Mouse (Mus musculus) CH12.LX (cell line): ENCODE data around the gene Dlg2. TPM values are rescaled to one million over a fixed set of nuclear protein-coding genes. Genes with fewer than 3 reads are reported as not detected.

Experiments used
- DNase-seq: peaks from one replicate; pipeline ENCODE4 v3.0.0-alpha.2; 2013; ENCODE audit errors: extremely low read depth
- H3K27ac ChIP-seq: 2 replicates; pipeline ENCODE4 v1.5.1; 2012; ENCODE audit warnings: low read depth, mild to moderate bottlenecking, control low read depth, moderate library complexity; ENCODE audit not compliant: insufficient read depth
- H3K27me3 ChIP-seq: replicated peaks from 2 replicates; pipeline ENCODE3; 2012; ENCODE audit warnings: inconsistent platforms
- H3K36me3 ChIP-seq, 2 experiments: replicated peaks in 1 of 2; 2 replicates each; pipeline versions ENCODE3 to v1.6.1; 2012; ENCODE audit warnings: inconsistent platforms in 1 of 2, low read length in 1 of 2, mild to moderate bottlenecking in 1 of 2, mixed read lengths in 1 of 2, moderate library complexity in 1 of 2; ENCODE audit not compliant: control insufficient read depth in 1 of 2, insufficient read depth in 1 of 2
- H3K4me1 ChIP-seq, 2 experiments: 2 replicates each; pipeline ENCODE4 v1.6.1; 2012; ENCODE audit warnings: inconsistent platforms in 1 of 2, moderate library complexity in 1 of 2; ENCODE audit not compliant: insufficient read depth in 2 of 2, control insufficient read depth in 1 of 2
- H3K4me2 ChIP-seq: 2 replicates; pipeline ENCODE4 v1.6.1; 2012; ENCODE audit warnings: low read depth, mild to moderate bottlenecking, control low read depth; ENCODE audit not compliant: poor library complexity, insufficient read depth, severe bottlenecking
- H3K4me3 ChIP-seq, 3 experiments: fragments of 150-350 bp in 1 of 3; sonication (generic) in 1 of 3; replicated peaks in 1 of 3; 2 replicates each; pipeline versions ENCODE3 to v1.5.1; 2011 to 2012; ENCODE audit warnings: low read depth in 2 of 3, low read length in 2 of 3, mild to moderate bottlenecking in 2 of 3, moderate library complexity in 2 of 3, control low read depth in 1 of 3, improper control_type of control experiment in 1 of 3, inconsistent platforms in 1 of 3, mixed read lengths in 1 of 3; ENCODE audit not compliant: poor library complexity in 1 of 3
- H3K79me2 ChIP-seq: replicated peaks from 2 replicates; pipeline ENCODE4 v1.6.1; 2012; ENCODE audit warnings: mild to moderate bottlenecking, moderate library complexity; ENCODE audit not compliant: control insufficient read depth, poor library complexity, insufficient read depth, severe bottlenecking; ENCODE audit errors: extremely low read depth
- H3K9ac ChIP-seq: 2 replicates; pipeline ENCODE4 v1.6.1; 2012; ENCODE audit warnings: low read depth, mild to moderate bottlenecking, control low read depth, moderate library complexity; ENCODE audit not compliant: insufficient read depth
- H3K9me3 ChIP-seq: replicated peaks from 2 replicates; pipeline ENCODE3; 2012; ENCODE audit warnings: low read length, inconsistent platforms, mixed read lengths
- CHD1 ChIP-seq: IDR thresholded peaks from 2 replicates; pipeline ENCODE4 v1.6.1; 2012; ENCODE audit warnings: low read depth, low read length, improper control_type of control experiment, inconsistent platforms
- CHD2 ChIP-seq: IDR thresholded peaks from 2 replicates; pipeline ENCODE4 v1.6.1; 2011; ENCODE audit warnings: low read length, improper control_type of control experiment
- CTCF ChIP-seq, 2 experiments: IDR thresholded peaks in 1 of 2; conservative IDR thresholded peaks in 1 of 2; 2 replicates each; pipeline ENCODE4 v1.5.1; 2011 to 2012; ENCODE audit warnings: low read depth in 2 of 2, low read length in 2 of 2, improper control_type of control experiment in 1 of 2, inconsistent platforms in 1 of 2, mild to moderate bottlenecking in 1 of 2, moderate library complexity in 1 of 2
- E2F4 ChIP-seq: IDR thresholded peaks from 2 replicates; pipeline ENCODE4 v1.6.1; 2011; ENCODE audit warnings: low read depth, low read length, improper control_type of control experiment; ENCODE audit not compliant: insufficient replicate concordance
- EP300 ChIP-seq: IDR thresholded peaks from 2 replicates; pipeline ENCODE4 v1.6.1; 2011; ENCODE audit warnings: low read length, improper control_type of control experiment
- GABPA ChIP-seq: IDR thresholded peaks from 2 replicates; pipeline ENCODE4 v1.6.1; 2012; ENCODE audit warnings: low read depth, low read length, improper control_type of control experiment, inconsistent platforms; ENCODE audit not compliant: insufficient replicate concordance
- HCFC1 ChIP-seq: IDR thresholded peaks from 2 replicates; pipeline ENCODE4 v1.6.1; 2012; ENCODE audit warnings: low read depth, mild to moderate bottlenecking, inconsistent platforms, low read length, improper control_type of control experiment
- IRF4 ChIP-seq: IDR thresholded peaks from 2 replicates; pipeline ENCODE4 v1.6.1; 2014; ENCODE audit warnings: low read depth, mild to moderate bottlenecking, inconsistent platforms, low read length, improper control_type of control experiment
- JUN ChIP-seq: IDR thresholded peaks from 2 replicates; pipeline ENCODE4 v1.6.1; 2011; ENCODE audit warnings: low read depth, mild to moderate bottlenecking, low read length, improper control_type of control experiment, moderate library complexity; ENCODE audit not compliant: insufficient read depth
- JUND ChIP-seq: conservative IDR thresholded peaks from 2 replicates; pipeline ENCODE4 v1.6.1; 2011; ENCODE audit warnings: low read depth, low read length, improper control_type of control experiment
- KAT2A ChIP-seq: IDR thresholded peaks from 2 replicates; pipeline ENCODE4 v1.6.1; 2012; ENCODE audit warnings: low read length, improper control_type of control experiment, inconsistent platforms; ENCODE audit not compliant: insufficient replicate concordance
- MAX ChIP-seq: IDR thresholded peaks from 2 replicates; pipeline ENCODE4 v1.6.1; 2011; ENCODE audit warnings: low read length, improper control_type of control experiment
- MYC ChIP-seq: IDR thresholded peaks from 2 replicates; pipeline ENCODE4 v1.6.1; 2011; ENCODE audit warnings: low read depth, mild to moderate bottlenecking, improper control_type of control experiment, low read length
- NELFE ChIP-seq: IDR thresholded peaks from 2 replicates; pipeline ENCODE4 v1.6.1; 2011; ENCODE audit warnings: low read depth, low read length, improper control_type of control experiment
- NRF1 ChIP-seq: IDR thresholded peaks from 2 replicates; pipeline ENCODE4 v1.6.1; 2014; ENCODE audit warnings: low read depth, mild to moderate bottlenecking, inconsistent platforms, low read length, improper control_type of control experiment, moderate library complexity
- PAX5 ChIP-seq: IDR thresholded peaks from 2 replicates; pipeline ENCODE4 v1.6.1; 2012; ENCODE audit warnings: low read length, inconsistent platforms, mixed read lengths
- POLR2AphosphoS2 ChIP-seq: IDR thresholded peaks from 2 replicates; pipeline ENCODE4 v1.6.1; 2011; ENCODE audit warnings: low read depth, low read length, improper control_type of control experiment
- SIN3A ChIP-seq: IDR thresholded peaks from 2 replicates; pipeline ENCODE4 v1.6.1; 2012; ENCODE audit warnings: low read length, improper control_type of control experiment, inconsistent platforms
- SMC3 ChIP-seq: IDR thresholded peaks from 2 replicates; pipeline ENCODE4 v1.6.1; 2011; ENCODE audit warnings: low read depth, low read length, improper control_type of control experiment
- TCF12 ChIP-seq: IDR thresholded peaks from 2 replicates; pipeline ENCODE4 v1.6.1; 2014; ENCODE audit warnings: low read depth, mild to moderate bottlenecking, inconsistent platforms, low read length, improper control_type of control experiment
- UBTF ChIP-seq: IDR thresholded peaks from 2 replicates; pipeline ENCODE4 v1.6.1; 2012; ENCODE audit warnings: low read depth, mild to moderate bottlenecking, inconsistent platforms, low read length, improper control_type of control experiment, moderate library complexity
- ZKSCAN1 ChIP-seq: IDR thresholded peaks from 2 replicates; pipeline ENCODE4 v1.6.1; 2012; ENCODE audit warnings: low read depth, inconsistent platforms, low read length, improper control_type of control experiment, borderline replicate concordance
- ZMIZ1 ChIP-seq: IDR thresholded peaks from 2 replicates; pipeline ENCODE4 v1.6.1; 2012; ENCODE audit warnings: low read depth, mild to moderate bottlenecking, inconsistent platforms, low read length, improper control_type of control experiment
- dilution Hi-C: fragments of 300-500 bp; cut with MboI; formaldehyde crosslinking; loops from 2 replicates; pipeline ENCODE4 v1.14.3; 2020; ENCODE audit warnings: low sequenced_read_pairs; ENCODE audit not compliant: extremely low pct_unique_long_range_greater_than_20kb, extremely low pct_ligation_motif_present
- in situ Hi-C: fragments of 300-500 bp; cut with MboI; formaldehyde crosslinking; loops from 3 replicates; pipeline ENCODE4 v1.14.3; 2019; ENCODE audit warnings: low sequenced_read_pairs, low pct_ligation_motif_present, low pct_unique_long_range_greater_than_20kb, mixed read lengths
- polyA plus RNA-seq: library from polyadenylated mRNA; unstranded; fragments of >175 nt; gene quantifications from 2 replicates; pipeline ENCODE4 v1.2.1, GENCODE M21; 2012; ENCODE audit warnings: low read depth; ENCODE audit not compliant: insufficient read length
- total RNA-seq, 2 experiments: library from RNA; depleted of rRNA; stranded (reverse); fragments of 300-350 nt in 1 of 2; fragments of >200 nt in 1 of 2; gene quantifications; 2 replicates each; pipeline ENCODE4 v1.2.3; 2012 to 2014

Gene Dlg2
- total and polyA plus RNA-seq, 3 experiments, result 0.36 TPM; not detected in 2

- in situ Hi-C loops, result no loop called here
- H3K9ac ChIP-seq, result no peak overlapping the region
- H3K27ac ChIP-seq, result no peak overlapping the region
- TF ChIP-seq CHD1 (no peak), CHD2 (no peak), EP300 (no peak), TCF12 (no peak), ZKSCAN1 (no peak), JUND (no peak), E2F4 (no peak), UBTF (no peak), GABPA (no peak), KAT2A (no peak), CTCF (conservative IDR thresholded peaks at IDR 0.05 in 1 of 2, IDR thresholded peaks at IDR 0.05 in 1 of 2; ENCODE audit: low read depth in 2 of 2, low read length in 2 of 2) (no peak), MAX (no peak), JUN (no peak), NELFE (no peak), IRF4 (no peak), SMC3 (no peak), PAX5 (no peak)
- no peaks in the 10 kb centered on the region for H3K9me3 ChIP-seq
- no peaks in the 10 kb centered on the region for H3K27me3 ChIP-seq
- H3K4me1 ChIP-seq, result no peaks in the 10 kb centered on the region
- no peaks in the 10 kb centered on the region for H3K36me3 ChIP-seq
- H3K4me2 ChIP-seq, result no peak overlapping the region
- DNase-seq, result no peak
- no peaks in the 10 kb centered on the region for H3K79me2 ChIP-seq
- no peak overlapping the region for H3K4me3 ChIP-seq
- dilution Hi-C loops, result no loop called here
These were observed 1442.6 kb downstream of the Dlg2 start for GRCm38 (mm10) chr7:91919099-91919498.

GRCm38 (mm10) chr7:91919738-91920137, 1443.3 kb downstream of the Dlg2 start:
- dilution Hi-C loops, result no loop called here
- TF ChIP-seq MYC (no peak), JUN (no peak), SIN3A (no peak), CHD1 (no peak), KAT2A (no peak), ZMIZ1 (no peak), PAX5 (no peak), JUND (no peak), HCFC1 (no peak), POLR2AphosphoS2 (no peak), ZKSCAN1 (no peak), SMC3 (no peak), NRF1 (no peak)
- in situ Hi-C loops, result no loop called here

More at GRCm38 (mm10) chr7:91919738-91920137, 1443.3 kb downstream of the Dlg2 start:
- Histone ChIP-seq H3K27me3 (no peaks in the 10 kb centered on the region), H3K9ac (no peak overlapping the region), H3K4me2 (no peak overlapping the region), H3K36me3 (no peaks in the 10 kb centered on the region), H3K4me1 (no peaks in the 10 kb centered on the region), H3K4me3 (no peak overlapping the region), H3K79me2 (no peaks in the 10 kb centered on the region), H3K27ac (no peak overlapping the region), H3K9me3 (no peaks in the 10 kb centered on the region)
- DNase-seq, result no peak
